Mouse (Mus musculus): Measurements from ENCODE around the gene Gm5965.
"Not testable (repeated sequence)": the region's sequence is repeated elsewhere in the genome, so short reads cannot be mapped to it uniquely, and the experiment has no call there.

Gene Gm5965

DNA sequence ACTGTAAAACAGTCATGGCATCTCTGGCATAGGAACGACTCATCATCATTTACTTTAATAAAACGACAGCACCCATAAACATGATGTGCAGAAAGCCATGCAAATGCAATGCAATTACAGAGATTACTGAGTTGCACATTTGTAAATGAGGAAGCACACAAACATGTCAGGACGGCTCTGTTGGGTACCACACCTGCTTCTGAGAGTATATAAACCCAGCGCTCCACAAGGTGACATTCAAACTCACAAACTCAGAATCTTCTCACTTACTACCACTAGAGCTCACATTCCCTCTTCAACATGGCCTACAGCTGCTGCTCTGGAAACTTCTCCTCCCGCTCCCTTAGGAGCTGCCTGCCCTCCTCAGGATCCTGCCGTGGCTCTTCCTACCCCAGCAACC is at the start of gene Gm5965:
Gene Gm5965 (plus strand): TSS at position 301 of the 400 bp plus-strand sequence.
- DNase-seq (ENCODE audit: low read depth, low spot score): no peak

DNA sequence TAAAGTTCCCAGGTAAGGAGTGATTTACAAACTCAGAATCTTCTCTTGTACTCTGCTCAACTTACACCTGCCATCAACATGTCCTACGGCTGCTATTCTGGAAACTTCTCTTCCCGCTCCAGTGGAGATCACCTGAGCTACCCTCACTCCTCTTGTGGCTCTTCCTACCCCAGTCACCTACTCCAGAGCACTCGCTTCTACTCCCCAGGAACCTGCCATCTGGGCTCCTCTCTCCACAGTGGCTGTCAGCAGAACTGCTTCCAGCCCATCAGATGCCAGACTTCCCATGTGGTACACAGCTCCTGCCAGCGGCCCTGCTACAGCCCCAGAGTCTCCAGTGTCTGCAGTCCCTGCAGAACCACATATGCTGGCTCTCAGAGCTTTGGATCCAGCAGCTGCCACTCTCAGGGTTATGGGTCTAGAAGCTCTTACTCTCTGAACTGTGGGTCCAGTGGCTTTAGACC is 48.9 kb upstream of the Gm5965 start, which contains the start of gene Krtap13-1:
Gene Krtap13-1 (plus strand): TSS at position 51 of the 464 bp plus-strand sequence.
- DNase-seq (ENCODE audit: low read depth, low spot score): no peak

DNA sequence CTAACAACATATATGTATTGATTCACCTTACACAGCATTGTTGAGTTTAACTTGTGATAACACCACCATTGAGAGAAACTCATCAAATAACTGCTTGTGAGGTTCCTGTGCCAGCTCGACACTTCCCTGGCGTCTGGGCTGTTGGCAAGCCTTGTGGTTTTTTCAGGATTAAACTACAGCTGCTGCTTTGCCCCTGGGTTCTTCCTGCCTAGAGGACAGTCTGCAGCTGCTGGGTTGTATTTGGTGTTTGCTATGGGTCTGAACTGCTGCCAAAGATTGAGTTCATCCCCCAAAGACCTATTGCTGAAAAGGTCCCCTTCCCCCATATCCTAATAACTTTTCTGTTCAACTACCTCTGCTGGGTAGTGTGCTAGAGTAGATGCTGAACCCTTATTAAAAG is 42.3 kb upstream of the Gm5965 start:
- DNase-seq (ENCODE audit: low read depth, low spot score): no peak

DNA sequence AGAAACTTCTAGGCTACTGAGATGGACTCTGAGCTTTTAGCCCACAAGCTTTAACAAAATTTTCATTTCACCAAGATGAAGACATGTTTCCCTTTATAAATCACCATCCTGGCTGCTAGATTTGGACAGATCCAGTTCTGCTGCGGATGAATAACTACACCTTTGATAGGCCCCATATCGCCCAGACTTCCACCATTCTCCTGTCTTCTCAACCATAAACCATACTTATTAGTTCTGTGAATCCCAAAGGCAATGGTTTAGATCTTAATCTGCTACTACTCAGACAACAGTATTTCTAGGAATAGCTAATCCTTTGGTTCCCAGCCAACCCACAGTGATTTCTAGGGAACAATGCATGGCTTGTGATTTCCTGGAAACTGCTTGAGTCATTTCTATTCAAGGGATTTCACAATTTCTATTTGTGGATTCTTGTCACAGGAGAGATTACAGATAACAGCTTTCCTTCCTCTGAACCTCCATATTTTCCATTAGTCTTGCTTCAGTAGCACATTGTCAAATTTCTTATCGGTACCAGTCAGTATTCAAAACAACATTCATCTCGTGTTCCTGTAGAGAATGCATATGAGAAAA is 32.9 kb upstream of the Gm5965 start:
- DNase-seq (ENCODE audit: low read depth, low spot score): no peak

DNA sequence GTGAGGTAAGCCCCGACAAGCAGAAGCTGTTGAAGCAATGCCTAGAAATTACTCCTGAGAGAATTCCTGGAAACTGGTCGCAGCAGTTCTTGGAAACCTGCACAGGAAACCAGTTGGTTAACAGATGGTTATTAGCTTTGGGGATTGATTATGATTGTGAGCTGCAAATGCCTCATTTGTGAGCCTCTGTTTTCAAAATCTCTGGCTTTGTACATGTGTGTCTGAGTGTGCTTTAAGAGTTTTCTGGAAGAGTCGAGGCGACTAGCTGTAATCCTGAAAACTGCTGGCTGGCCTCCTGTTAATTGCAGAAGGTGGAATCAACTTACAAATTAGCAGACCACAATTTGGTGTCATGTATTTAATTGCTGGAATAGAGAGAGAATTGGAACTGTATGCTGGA is 29.8 kb upstream of the Gm5965 start:
- no peak for DNase-seq (ENCODE audit: low read depth, low spot score)

DNA sequence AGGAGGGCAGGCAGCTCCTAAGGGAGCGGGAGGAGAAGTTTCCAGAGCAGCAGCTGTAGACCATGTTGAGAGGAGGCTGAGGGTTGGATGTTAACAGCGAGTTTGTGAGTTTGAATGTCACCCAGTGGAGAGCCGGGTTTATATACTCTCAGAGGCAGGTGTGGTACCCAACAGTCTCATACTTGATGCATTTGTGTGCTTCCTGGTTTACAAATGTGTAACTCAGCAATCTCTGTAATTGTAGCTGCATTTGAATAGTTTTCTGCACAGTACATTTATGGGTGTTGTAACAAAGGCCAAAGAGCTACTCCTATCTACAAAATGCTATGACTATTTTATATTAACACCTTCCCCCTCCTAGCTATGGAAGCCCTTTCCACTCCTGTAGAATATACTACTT is 26.2 kb upstream of the Gm5965 start, which contains the start of gene Krtap13:
Gene Krtap13 (minus strand): TSS at position 101 of the 400 bp plus-strand sequence.
- DNase-seq (ENCODE audit: low read depth, low spot score): not testable (repeated sequence)

DNA sequence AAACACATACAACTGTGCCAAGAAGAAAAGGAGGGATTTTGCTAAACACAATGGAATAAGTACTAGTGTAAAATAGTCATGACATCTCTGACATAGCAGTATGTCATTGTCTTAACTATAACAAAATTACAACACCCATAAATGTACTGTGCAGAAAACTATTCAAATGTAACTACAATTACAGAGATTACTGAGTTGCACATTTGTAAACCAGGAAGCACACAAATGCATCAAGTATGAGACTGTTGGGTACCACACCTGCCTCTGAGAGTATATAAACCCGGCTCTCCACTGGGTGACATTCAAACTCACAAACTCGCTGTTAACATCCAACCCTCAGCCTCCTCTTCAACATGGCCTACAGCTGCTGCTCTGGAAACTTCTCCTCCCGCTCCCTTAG is 19.1 kb upstream of the Gm5965 start, which contains the start of gene 2310034C09Rik:
Gene 2310034C09Rik (plus strand): TSS at position 301 of the 400 bp plus-strand sequence.
- DNase-seq (ENCODE audit: low read depth, low spot score): not testable (repeated sequence)

DNA sequence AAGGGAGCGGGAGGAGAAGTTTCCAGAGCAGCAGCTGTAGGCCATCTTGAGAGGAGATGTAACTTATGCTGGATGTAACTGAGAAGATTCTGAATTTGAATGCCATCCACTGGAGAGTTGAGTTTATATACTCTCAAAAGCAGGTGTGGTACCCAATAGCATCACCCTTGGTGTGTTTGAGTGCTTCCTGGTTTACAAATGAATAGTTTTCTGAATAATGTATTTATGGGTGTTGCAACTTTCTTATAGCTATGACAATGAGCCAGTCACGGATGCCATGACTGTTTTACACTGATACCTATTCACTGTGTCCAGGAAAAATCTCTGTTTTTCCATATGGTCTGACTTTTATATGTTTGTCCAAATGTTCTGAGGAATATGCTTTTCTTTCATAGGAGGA is 3.6 kb upstream of the Gm5965 start, which contains the start of gene 2310057N15Rik:
Gene 2310057N15Rik (minus strand): TSS at position 101 of the 400 bp plus-strand sequence.
- DNase-seq (ENCODE audit: low read depth, low spot score): no peak

DNA sequence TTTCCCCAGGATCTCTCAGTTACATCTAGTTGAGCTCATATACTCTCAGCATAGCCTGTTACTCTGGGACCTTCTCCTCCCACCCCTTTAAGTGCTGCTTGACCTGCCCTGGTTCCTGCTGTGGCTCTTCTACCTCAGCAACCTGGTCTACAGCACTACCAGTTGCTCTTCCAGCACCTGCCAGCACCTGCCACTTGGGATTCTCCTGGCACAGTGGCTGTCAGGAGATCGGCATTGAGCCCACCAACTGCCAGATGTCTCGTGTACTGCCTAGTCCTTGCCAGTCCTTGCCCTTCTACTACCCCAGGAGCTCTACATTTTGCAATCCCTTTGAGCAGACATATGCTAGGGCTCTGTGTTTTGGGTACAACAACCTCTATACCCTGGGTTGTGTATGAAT is 9.1 kb downstream of the Gm5965 start:
- DNase-seq (ENCODE audit: low read depth, low spot score): no peak

DNA sequence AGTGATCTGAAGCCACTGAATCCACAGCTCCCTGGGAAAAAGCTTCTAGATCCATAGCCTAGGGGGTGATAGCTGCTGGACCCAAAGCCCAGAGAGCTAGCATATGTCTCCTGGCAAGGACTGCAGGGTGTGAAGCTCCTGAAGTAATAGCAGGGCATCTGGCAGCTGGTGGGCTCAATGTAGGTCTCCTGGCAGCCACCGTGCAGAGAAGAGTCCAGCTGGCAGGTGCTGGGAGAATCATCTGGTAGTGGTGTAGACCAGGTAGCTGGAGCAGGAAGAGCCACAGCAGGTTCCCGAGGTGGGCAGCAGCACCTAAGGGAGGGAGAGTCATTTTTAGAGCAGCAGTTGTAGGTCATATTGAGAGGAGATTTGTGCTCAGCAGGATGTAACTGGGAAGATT is 34.1 kb downstream of the Gm5965 start, which contains the start of gene Gm20741:
Gene Gm20741 (minus strand): TSS at position 394 of the 400 bp plus-strand sequence.
- no peak for DNase-seq (ENCODE audit: low read depth, low spot score)

DNA sequence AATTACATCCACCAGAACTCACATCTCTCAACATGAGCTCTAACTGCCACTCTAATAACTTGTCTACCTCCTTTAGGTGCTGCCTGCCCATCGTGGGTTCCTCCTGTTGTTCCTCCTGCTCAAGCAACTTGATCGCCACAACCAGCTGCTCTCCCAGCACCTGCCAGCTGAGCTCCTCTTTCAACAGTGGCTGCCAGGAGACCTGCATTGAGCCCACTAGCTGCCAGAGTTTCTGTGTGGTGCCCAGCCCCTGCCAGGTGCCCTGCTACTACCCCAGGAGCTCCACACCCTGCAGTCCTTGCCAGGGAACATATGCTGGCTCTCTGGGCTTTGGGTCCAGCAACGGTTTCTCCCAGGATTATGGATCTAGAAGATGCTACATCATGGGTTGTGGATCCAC is 42.4 kb downstream of the Gm5965 start, which contains the start of gene Krtap15:
Gene Krtap15 (plus strand): TSS at position 150 of the 400 bp plus-strand sequence.
- no peak for DNase-seq (ENCODE audit: low read depth, low spot score)

DNA sequence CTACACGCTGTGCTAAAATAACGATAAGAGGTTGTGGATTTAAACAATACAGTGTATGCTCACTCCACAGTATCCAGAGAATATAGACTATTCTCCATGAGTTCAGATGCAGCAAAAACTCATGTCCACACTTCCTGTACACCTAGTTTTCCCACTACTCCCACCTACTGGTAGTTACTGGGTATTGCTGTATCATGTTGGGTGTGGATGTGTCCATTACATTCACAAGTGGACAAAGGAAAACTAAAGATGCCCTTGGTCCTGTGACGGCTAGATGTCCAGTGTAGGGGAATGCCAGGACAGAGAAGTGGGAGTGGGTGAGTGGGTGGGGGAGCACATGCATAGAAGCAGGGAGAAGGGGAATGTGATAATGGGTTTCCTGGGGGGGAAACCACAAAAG is 46.0 kb downstream of the Gm5965 start:
- peak; percentile 9 for DNase-seq (ENCODE audit: low read depth, low spot score)

DNA sequence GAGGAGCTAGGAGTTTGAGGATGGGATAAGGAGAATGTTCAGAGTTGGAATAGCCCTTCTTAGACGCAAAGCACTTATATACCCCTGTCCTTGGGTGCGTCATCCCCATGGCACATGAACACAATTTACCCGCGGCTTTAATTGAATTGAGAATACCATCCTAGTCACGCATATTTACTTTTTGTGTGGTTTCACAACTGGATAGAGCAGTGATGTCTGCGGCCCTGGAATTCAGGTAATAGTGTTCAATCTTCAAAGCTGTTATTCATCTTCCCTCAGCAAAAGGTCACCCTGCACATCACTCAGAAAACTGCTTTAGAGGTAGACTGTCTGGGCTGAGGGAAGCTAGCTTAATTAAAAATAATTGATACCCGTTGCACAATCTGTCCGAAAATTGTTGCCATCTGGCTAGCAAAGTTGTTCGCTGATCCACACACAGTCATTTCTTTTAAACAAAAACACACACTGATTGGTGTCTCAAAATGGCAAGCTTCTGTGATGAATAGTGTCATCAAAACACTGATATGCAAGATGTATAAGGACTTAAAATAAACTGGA is 48.5 kb downstream of the Gm5965 start, which contains the start of gene Krtap14:
Gene Krtap14 (minus strand): TSS at position 51 of the 558 bp plus-strand sequence.
- DNase-seq (ENCODE audit: low read depth, low spot score): no peak

DNA sequence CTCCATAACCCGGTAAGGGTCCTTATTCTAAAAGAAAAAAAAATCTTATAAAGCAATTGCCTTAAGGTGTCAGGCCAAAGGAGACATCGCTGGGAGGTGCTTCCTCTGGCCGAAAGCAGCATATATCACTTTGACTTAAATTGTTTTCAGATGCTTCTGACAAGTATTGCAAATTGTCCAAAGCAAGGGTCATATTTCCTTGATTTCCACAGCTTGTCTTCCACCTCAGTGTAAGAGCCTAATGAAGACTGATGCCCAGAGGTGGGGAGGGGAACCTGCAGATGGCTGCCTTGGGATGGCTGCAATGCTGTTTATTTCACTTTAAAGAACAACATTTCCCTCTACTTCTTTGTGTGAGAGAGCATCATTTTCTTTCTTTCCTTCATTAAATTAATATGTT is 49.3 kb downstream of the Gm5965 start:
- DNase-seq (ENCODE audit: low read depth, low spot score): peak; percentile 16
